Mouse (Mus musculus) kidney, adult 2 months (tissue): ENCODE data around the gene Olfr1411.

Source experiments
- CTCF ChIP-seq: fragments of 200-500 bp; conservative IDR thresholded peaks from 2 replicates; pipeline ENCODE4 v1.5.1; 2011; ENCODE audit warnings: low read depth, mild to moderate bottlenecking, control low read depth, low read length, moderate library complexity, mixed read lengths; ENCODE audit not compliant: insufficient read depth, insufficient read length
- POLR2A ChIP-seq: fragments of 200-500 bp; IDR thresholded peaks from one replicate; pipeline ENCODE4 v1.6.1; 2011; ENCODE audit warnings: low read depth, low read length, control low read depth

- TF ChIP-seq CTCF (no peak), POLR2A (no peak)
Measured at GRCm38 (mm10) chr1:92628227-92628626, 34.0 kb downstream of the Olfr1411 start.
